Mouse (Mus musculus): Measurements from ENCODE around the gene Pla2g4d. TPM values are rescaled to one million over a fixed set of nuclear protein-coding genes. Genes with fewer than 3 reads are reported as not detected.

The Pla2g4d gene
- polyA plus RNA-seq, 1 experiment from 2014 or later: not detected

- peaks cover 7% of the 10 kb centered on the region; the same call in 1 of the 2 replicates for H3K4me1 ChIP-seq (replicated peaks; ENCODE audit: control insufficient read depth, insufficient read depth, low read length)
- no peak for ATAC-seq (ENCODE audit: low read depth)
- H3K4me2 ChIP-seq (ENCODE audit: low read depth, low read length): no peak overlapping the region
- H3K9me3 ChIP-seq (ENCODE audit: control insufficient read depth, low read length): no peaks in the 10 kb centered on the region
- WGBS: 28% methylated on average over 3 of the region's 3 CpGs
- no peak overlapping the region for H3K4me3 ChIP-seq (ENCODE audit: low read length)
- H3K27me3 ChIP-seq (ENCODE audit: control insufficient read depth, insufficient read depth, low read depth, low read length): no peaks in the 10 kb centered on the region
- no peak overlapping the region for H3K27ac ChIP-seq (ENCODE audit: low read length)
- no peak overlapping the region for H3K9ac ChIP-seq (ENCODE audit: low read length)
- H3K36me3 ChIP-seq (ENCODE audit: control insufficient read depth, insufficient read depth, low read length): no peaks in the 10 kb centered on the region
These were observed 57.4 kb downstream of the Pla2g4d start for GRCm38 (mm10) chr2:120231642-120232041.

Other genes with a start within 250 kb of the Pla2g4d start
- gene Ehd4, start 134.6 kb downstream of the Pla2g4d start, polyA plus RNA-seq (2015; fragmentation: Nextera tagmentation; extraction: Ambion mirVana): 92.8 and 94.7 TPM in 2 replicates
- gene Pla2g4e, start 43.9 kb downstream of the Pla2g4d start, polyA plus RNA-seq (2015; fragmentation: Nextera tagmentation; extraction: Ambion mirVana): 0.08 and 0.20 TPM in 2 replicates
- gene Pla2g4f, start 25.0 kb upstream of the Pla2g4d start, polyA plus RNA-seq (2015; fragmentation: Nextera tagmentation; extraction: Ambion mirVana): 1.1 and 1.9 TPM in 2 replicates
- gene Vps39, start 63.9 kb upstream of the Pla2g4d start, polyA plus RNA-seq (2015; fragmentation: Nextera tagmentation; extraction: Ambion mirVana): 21.7 and 23.4 TPM in 2 replicates
- gene Ganc, start 114.7 kb upstream of the Pla2g4d start, polyA plus RNA-seq (2015; fragmentation: Nextera tagmentation; extraction: Ambion mirVana): 9.1 and 9.9 TPM in 2 replicates
- 10.1 and 10.2 TPM in 2 replicates for gene Tmem87a, start 114.9 kb upstream of the Pla2g4d start, polyA plus RNA-seq (2015; fragmentation: Nextera tagmentation; extraction: Ambion mirVana)
- gene Capn3, start 166.8 kb upstream of the Pla2g4d start, polyA plus RNA-seq (2015; fragmentation: Nextera tagmentation; extraction: Ambion mirVana): 0.94 and 1.1 TPM in 2 replicates

Data from lung, embryonic 16.5 days (tissue).